Mouse (Mus musculus) heart, postnatal 0 days (tissue): ENCODE measurements around the gene B3gnt7. TPM values are rescaled to one million over a fixed set of nuclear protein-coding genes. Genes with fewer than 3 reads are reported as not detected.

Experiments
- ATAC-seq: fragments of 200-750 bp; cut with Nextera tagmentation; 2 replicates; pipeline ENCODE4 v1.8.0; 2017; ENCODE audit warnings: low read depth, moderate number of reproducible peaks, moderate library complexity; ENCODE audit not compliant: insufficient read depth
- DNase-seq: peaks from one replicate; pipeline ENCODE4 v3.0.0-alpha.2; 2016; ENCODE audit warnings: low spot score
- H3K27ac ChIP-seq: fragments of 300-500 bp; sonication (generic); 2 replicates; pipeline ENCODE4 v1.5.1; 2014; ENCODE audit warnings: low read depth, mild to moderate bottlenecking
- H3K27me3 ChIP-seq: fragments of 300-500 bp; sonication (generic); 2 replicates; pipeline ENCODE4 v1.6.1; 2014; ENCODE audit warnings: low read length, mixed read lengths; ENCODE audit not compliant: control insufficient read depth, insufficient read depth
- H3K36me3 ChIP-seq: fragments of 300-500 bp; sonication (generic); replicated peaks from 2 replicates; pipeline ENCODE4 v1.6.1; 2014; ENCODE audit warnings: low read length, mixed read lengths; ENCODE audit not compliant: control insufficient read depth, insufficient read depth
- H3K4me1 ChIP-seq: fragments of 300-500 bp; sonication (generic); 2 replicates; pipeline ENCODE4 v1.6.1; 2014; ENCODE audit warnings: antibody characterized with exemption; ENCODE audit not compliant: control insufficient read depth, insufficient read depth
- H3K4me2 ChIP-seq: fragments of 300-500 bp; sonication (generic); 2 replicates; pipeline ENCODE4 v1.6.1; 2014; ENCODE audit warnings: low read depth, mild to moderate bottlenecking, low read length, moderate library complexity
- H3K4me3 ChIP-seq: fragments of 300-500 bp; sonication (generic); 2 replicates; pipeline ENCODE4 v1.5.1; 2014; ENCODE audit warnings: low read depth, low read length
- H3K9ac ChIP-seq: fragments of 300-500 bp; sonication (generic); replicated peaks from 2 replicates; pipeline ENCODE4 v1.6.1; 2014; ENCODE audit warnings: low read depth, low read length, mixed read lengths
- H3K9me3 ChIP-seq: fragments of 300-500 bp; sonication (generic); replicated peaks from 2 replicates; pipeline ENCODE4 v1.6.1; 2016; ENCODE audit warnings: low read length; ENCODE audit not compliant: control insufficient read depth
- CTCF ChIP-seq: IDR thresholded peaks from 2 replicates; pipeline ENCODE4 v1.5.1; 2016; ENCODE audit warnings: antibody characterized with exemption, control low read depth, low read depth
- EP300 ChIP-seq: IDR thresholded peaks from 2 replicates; pipeline ENCODE4 v1.6.1; 2016; ENCODE audit warnings: antibody characterized with exemption, low read depth
- WGBS: fragments of 180-500 bp; shearing (Covaris S2); extraction: QIAGEN DNeasy Blood & Tissue Kit; methylation state at CpG from one replicate; pipeline ENCODE4 v1.1.7; 2014; 5-methylcytosine and 5-hydroxymethylcytosine counted together
- polyA plus RNA-seq: library from polyadenylated mRNA; unstranded; fragments of >200 nt; fragmentation: Nextera tagmentation; extraction: Ambion mirVana; gene quantifications from 2 replicates; pipeline ENCODE4 v1.2.1, GENCODE M21; 2015
- total RNA-seq: library from RNA; depleted of rRNA; stranded (reverse); fragments of >200 nt; gene quantifications from 2 replicates; pipeline ENCODE4 v1.2.3, GENCODE M21; 2014; ENCODE audit warnings: low replicate concordance

The B3gnt7 gene
- total and polyA plus RNA-seq, 2 experiments from 2014 or later: 0.49 to 0.69 TPM

- Histone ChIP-seq H3K9ac (no peak overlapping the region), H3K36me3 (no peaks in the 10 kb centered on the region), H3K4me3 (no peak overlapping the region), H3K27ac (no peak overlapping the region), H3K9me3 (no peaks in the 10 kb centered on the region), H3K27me3 (no peaks in the 10 kb centered on the region), H3K4me1 (no peaks in the 10 kb centered on the region), H3K4me2 (no peak overlapping the region)
- WGBS: 76% methylated on average over 5 of the region's 5 CpGs
- DNase-seq: no peak
- no peak for TF ChIP-seq EP300
- no peak for TF ChIP-seq CTCF
- no peak for ATAC-seq
These were observed 25.6 kb upstream of the B3gnt7 start for GRCm38 (mm10) chr1:86277055-86277454.

GRCm38 (mm10) chr1:86281781-86282536 lies 20.7 kb upstream of the B3gnt7 start:
- Histone ChIP-seq H3K9me3 (no peaks in the 10 kb centered on the region), H3K4me1 (no peaks in the 10 kb centered on the region), H3K27me3 (no peaks in the 10 kb centered on the region), H3K27ac (no peak overlapping the region), H3K9ac (no peak overlapping the region), H3K4me2 (no peak overlapping the region), H3K4me3 (no peak overlapping the region), H3K36me3 (no peaks in the 10 kb centered on the region)
- no peak for ATAC-seq
- no peak for DNase-seq
- WGBS: 67% methylated on average over 11 of the region's 11 CpGs
- TF ChIP-seq CTCF (no peak), EP300 (no peak)

- no peaks in the 10 kb centered on the region for H3K36me3 ChIP-seq
- no peak for ATAC-seq
- TF ChIP-seq CTCF (no peak), EP300 (no peak)
- H3K4me3 ChIP-seq: no peak overlapping the region
- no peaks in the 10 kb centered on the region for H3K9me3 ChIP-seq
- H3K4me2 ChIP-seq: no peak overlapping the region
- H3K9ac ChIP-seq: no peak overlapping the region
- WGBS: 88% methylated on average over 5 of the region's 5 CpGs
- H3K27ac ChIP-seq: no peak overlapping the region
- no peaks in the 10 kb centered on the region for H3K27me3 ChIP-seq
- no peak for DNase-seq
- H3K4me1 ChIP-seq: no peaks in the 10 kb centered on the region
These were observed 18.5 kb upstream of the B3gnt7 start for GRCm38 (mm10) chr1:86284101-86284500.

GRCm38 (mm10) chr1:86285295-86285694 lies 17.3 kb upstream of the B3gnt7 start:
- H3K4me1 ChIP-seq: no peaks in the 10 kb centered on the region
- no peak overlapping the region for H3K27ac ChIP-seq
- no peaks in the 10 kb centered on the region for H3K9me3 ChIP-seq
- H3K4me3 ChIP-seq: no peak overlapping the region
- H3K4me2 ChIP-seq: no peak overlapping the region
- H3K36me3 ChIP-seq: no peaks in the 10 kb centered on the region
- 73% methylated on average over 6 of the region's 6 CpGs for WGBS
- no peak for TF ChIP-seq EP300
- TF ChIP-seq CTCF: no peak
- DNase-seq (no peak), ATAC-seq (no peak)
- H3K9ac ChIP-seq: no peak overlapping the region
- H3K27me3 ChIP-seq: no peaks in the 10 kb centered on the region

GRCm38 (mm10) chr1:86287473-86287872 lies 15.2 kb upstream of the B3gnt7 start:
- 83% methylated on average over 4 of the region's 4 CpGs for WGBS
- Histone ChIP-seq H3K27ac (no peak overlapping the region), H3K36me3 (no peaks in the 10 kb centered on the region), H3K4me2 (no peak overlapping the region), H3K9ac (no peak overlapping the region), H3K4me1 (no peaks in the 10 kb centered on the region), H3K4me3 (no peak overlapping the region), H3K9me3 (no peaks in the 10 kb centered on the region), H3K27me3 (no peaks in the 10 kb centered on the region)
- ATAC-seq (no peak), DNase-seq (no peak)
- TF ChIP-seq CTCF (no peak), EP300 (no peak)

- H3K27me3 ChIP-seq: no peaks in the 10 kb centered on the region
- no peak overlapping the region for H3K4me3 ChIP-seq
- no peak for TF ChIP-seq EP300
- TF ChIP-seq CTCF: no peak
- H3K36me3 ChIP-seq: no peaks in the 10 kb centered on the region
- DNase-seq: no peak
- no peak overlapping the region for H3K9ac ChIP-seq
- no peaks in the 10 kb centered on the region for H3K4me1 ChIP-seq
- H3K27ac ChIP-seq: no peak overlapping the region
- WGBS: 57% methylated on average over 3 of the region's 3 CpGs
- H3K4me2 ChIP-seq: no peak overlapping the region
- no peak for ATAC-seq
- H3K9me3 ChIP-seq: no peaks in the 10 kb centered on the region
These were observed 12.2 kb upstream of the B3gnt7 start for GRCm38 (mm10) chr1:86290452-86290851.
